Mouse (Mus musculus) CD4-positive naive resting alpha-beta T cell, adult 57 days (primary cell): ENCODE results near the gene Gpr161. TPM values are rescaled to one million over a fixed set of nuclear protein-coding genes. Genes with fewer than 3 reads are reported as not detected.

Experiments
- total RNA-seq: library from RNA; stranded (reverse); gene quantifications from one replicate; pipeline ENCODE4 v1.2.4, GENCODE M21; 2023

Gpr161 gene
- 0.33 TPM for total RNA-seq

DNA sequence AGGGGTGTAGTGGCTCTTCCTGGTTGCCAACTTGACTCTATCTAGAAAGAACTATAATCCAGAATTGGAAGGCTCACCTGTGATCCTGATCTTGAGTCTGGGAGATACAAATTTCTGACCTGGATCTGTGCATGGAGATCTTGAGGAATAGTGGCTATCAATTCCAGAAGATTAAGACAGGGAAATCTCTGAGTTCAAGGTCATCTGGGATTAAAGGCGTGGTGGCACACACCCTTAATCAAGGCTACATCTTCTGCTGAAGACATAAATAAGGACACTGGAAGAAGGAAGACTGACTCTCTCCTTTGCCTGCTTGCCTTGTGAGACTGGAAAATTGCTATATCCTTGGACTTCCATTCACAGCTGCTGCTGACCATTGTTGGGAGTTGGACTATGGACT lies at the start of gene Gpr161:
Gene Gpr161 (plus strand): TSS at position 301 of the 400 bp plus-strand sequence.

Other genes with a start within 250 kb of the Gpr161 start
- 0.89 TPM for gene Tbx19, start 135.0 kb upstream of the Gpr161 start, total RNA-seq
- gene Sft2d2, start 101.4 kb upstream of the Gpr161 start, total RNA-seq = 38.8 TPM
- gene Tiprl, start 58.8 kb upstream of the Gpr161 start, total RNA-seq = 154 TPM
- 35.3 TPM for gene Dcaf6, start 164.7 kb downstream of the Gpr161 start, total RNA-seq
- 29.8 TPM for gene Mpc2, start 164.8 kb downstream of the Gpr161 start, total RNA-seq
- 1.4 TPM for gene Adcy10, start 189.4 kb downstream of the Gpr161 start, total RNA-seq